Mouse (Mus musculus) myocyte (in vitro differentiated cells): ENCODE data around the gene Rnf216. TPM values are rescaled to one million over a fixed set of nuclear protein-coding genes. Genes with fewer than 3 reads are reported as not detected.

ENCODE experiments used
- H3K27me3 ChIP-seq: one replicate; pipeline ENCODE4 v1.6.1; 2011; ENCODE audit not compliant: control insufficient read depth, insufficient read depth, insufficient read length
- H3K36me3 ChIP-seq: one replicate; pipeline ENCODE4 v1.6.1; 2011; ENCODE audit not compliant: control insufficient read depth, insufficient read depth
- H3K4me2 ChIP-seq: one replicate; pipeline ENCODE4 v1.6.1; 2011; ENCODE audit warnings: low read depth, control low read depth
- H3K4me3 ChIP-seq: one replicate; pipeline ENCODE4 v1.5.1; 2011; ENCODE audit warnings: mild to moderate bottlenecking, control low read depth, moderate library complexity
- H3K79me2 ChIP-seq: one replicate; pipeline ENCODE4 v1.6.1; 2011; ENCODE audit not compliant: control insufficient read depth, insufficient read depth
- H3ac ChIP-seq: one replicate; pipeline ENCODE4 v1.6.1; 2011; ENCODE audit not compliant: control insufficient read depth, insufficient read length
- CEBPB ChIP-seq: IDR thresholded peaks from 2 replicates; pipeline ENCODE4 v1.6.1; 2011; ENCODE audit warnings: mild to moderate bottlenecking, moderate library complexity; ENCODE audit not compliant: poor library complexity, insufficient read depth, severe bottlenecking
- E2F4 ChIP-seq: IDR thresholded peaks from one replicate; pipeline ENCODE4 v1.6.1; 2011; ENCODE audit warnings: mild to moderate bottlenecking, control low read depth, moderate library complexity; ENCODE audit not compliant: insufficient read depth
- MAX ChIP-seq: IDR thresholded peaks from one replicate; pipeline ENCODE4 v1.6.1; 2011; ENCODE audit warnings: low read depth, mild to moderate bottlenecking, control low read depth
- MYOD1 ChIP-seq, 3 experiments: IDR thresholded peaks; one replicate each; pipeline ENCODE4 v1.6.1; 2011; ENCODE audit warnings: control low read depth in 2 of 3, low read depth in 2 of 3, mild to moderate bottlenecking in 2 of 3, moderate library complexity in 1 of 3; ENCODE audit not compliant: insufficient read length in 2 of 3, control insufficient read depth in 1 of 3
- MYOG ChIP-seq, 3 experiments: IDR thresholded peaks; one replicate each; pipeline ENCODE4 v1.6.1; 2011; ENCODE audit warnings: control low read depth in 2 of 3, low read depth in 2 of 3, mild to moderate bottlenecking in 2 of 3; ENCODE audit not compliant: insufficient read length in 2 of 3, control insufficient read depth in 1 of 3, insufficient read depth in 1 of 3
- POLR2A ChIP-seq: IDR thresholded peaks from one replicate; pipeline ENCODE4 v1.6.1; 2011; ENCODE audit warnings: low read depth, mild to moderate bottlenecking, control low read depth, moderate library complexity; ENCODE audit not compliant: insufficient read length
- POLR2AphosphoS2 ChIP-seq: IDR thresholded peaks from one replicate; pipeline ENCODE4 v1.6.1; 2011; ENCODE audit warnings: low read depth, control low read depth; ENCODE audit not compliant: insufficient read length
- REST ChIP-seq: IDR thresholded peaks from one replicate; pipeline ENCODE4 v1.6.1; 2011; ENCODE audit warnings: mild to moderate bottlenecking, control low read depth, moderate library complexity; ENCODE audit not compliant: insufficient read depth, insufficient read length
- SRF ChIP-seq: IDR thresholded peaks from one replicate; pipeline ENCODE4 v1.6.1; 2011; ENCODE audit warnings: low read depth; ENCODE audit not compliant: control insufficient read depth, insufficient read length
- TCF12 ChIP-seq: IDR thresholded peaks from one replicate; pipeline ENCODE4 v1.6.1; 2011; ENCODE audit warnings: mild to moderate bottlenecking, control low read depth; ENCODE audit not compliant: poor library complexity, insufficient read depth, severe bottlenecking
- TCF3 ChIP-seq: IDR thresholded peaks from one replicate; pipeline ENCODE4 v1.6.1; 2011; ENCODE audit warnings: low read depth, control low read depth; ENCODE audit not compliant: insufficient read length
- USF1 ChIP-seq: IDR thresholded peaks from one replicate; pipeline ENCODE4 v1.6.1; 2011; ENCODE audit warnings: low read depth, mild to moderate bottlenecking, control low read depth, moderate library complexity
- polyA plus RNA-seq: library from polyadenylated mRNA; unstranded; fragments of >200 nt; fragmentation: generic; extraction: Trizol; gene quantifications from one replicate; pipeline ENCODE4 v1.2.1, GENCODE M21; 2012; ENCODE audit warnings: missing spikeins

Rnf216 gene
- polyA plus RNA-seq, 1 experiment, result 15.9 TPM

- Histone ChIP-seq H3ac (no peak overlapping the region), H3K4me3 (no peak overlapping the region), H3K36me3 (peaks cover 10% of the 10 kb centered on the region), H3K79me2 (no peaks in the 10 kb centered on the region), H3K4me2 (no peak overlapping the region), H3K27me3 (no peaks in the 10 kb centered on the region)
- TF ChIP-seq CEBPB, result no peak
- TF ChIP-seq TCF12, result no peak
- no peak for TF ChIP-seq MAX
- TF ChIP-seq MYOD1 (IDR thresholded peaks at IDR 0.05; ENCODE audit: control insufficient read depth in 1 of 3, insufficient read length in 2 of 3, low read depth in 2 of 3), result no peak
- TF ChIP-seq POLR2AphosphoS2, result no peak
- no peak for TF ChIP-seq SRF
- no peak for TF ChIP-seq TCF3
- TF ChIP-seq POLR2A, result no peak
- no peak for TF ChIP-seq E2F4
- TF ChIP-seq MYOG (IDR thresholded peaks at IDR 0.05; ENCODE audit: control insufficient read depth in 1 of 3, insufficient read depth in 1 of 3, insufficient read length in 2 of 3, low read depth in 2 of 3), result no peak
- no peak for TF ChIP-seq USF1
- TF ChIP-seq REST, result no peak
Observed at GRCm38 (mm10) chr5:143059958-143060357, 52.8 kb downstream of the Rnf216 start.

- Histone ChIP-seq H3K36me3 (peaks cover 3% of the 10 kb centered on the region), H3K79me2 (no peaks in the 10 kb centered on the region), H3K27me3 (no peaks in the 10 kb centered on the region), H3K4me2 (no peak overlapping the region), H3K4me3 (no peak overlapping the region), H3ac (no peak overlapping the region)
- TF ChIP-seq POLR2A (no peak), E2F4 (no peak), MYOD1 (IDR thresholded peaks at IDR 0.05; ENCODE audit: control insufficient read depth in 1 of 3, insufficient read length in 2 of 3, low read depth in 2 of 3) (no peak), TCF3 (no peak), MAX (no peak), REST (no peak), USF1 (no peak), TCF12 (no peak), SRF (no peak), CEBPB (no peak), POLR2AphosphoS2 (no peak), MYOG (IDR thresholded peaks at IDR 0.05; ENCODE audit: control insufficient read depth in 1 of 3, insufficient read depth in 1 of 3, insufficient read length in 2 of 3, low read depth in 2 of 3) (no peak)
Observed at GRCm38 (mm10) chr5:143059182-143059581, 53.6 kb downstream of the Rnf216 start.

- TF ChIP-seq E2F4 (no peak), POLR2AphosphoS2 (no peak), TCF3 (no peak), POLR2A (no peak), SRF (no peak), CEBPB (no peak)
- Histone ChIP-seq H3K36me3 (no peaks in the 10 kb centered on the region), H3K4me3 (no peak overlapping the region), H3K79me2 (no peaks in the 10 kb centered on the region), H3K27me3 (no peaks in the 10 kb centered on the region), H3K4me2 (no peak overlapping the region), H3ac (no peak overlapping the region)
Observed at GRCm38 (mm10) chr5:143058675-143059074, 54.1 kb downstream of the Rnf216 start.

- Histone ChIP-seq H3K27me3 (no peaks in the 10 kb centered on the region), H3ac (no peak overlapping the region), H3K4me3 (no peak overlapping the region), H3K36me3 (no peaks in the 10 kb centered on the region), H3K4me2 (peak overlapping the region; percentile 20), H3K79me2 (no peaks in the 10 kb centered on the region)
- TF ChIP-seq MYOD1 (IDR thresholded peaks at IDR 0.05; ENCODE audit: control insufficient read depth in 1 of 3, insufficient read length in 2 of 3, low read depth in 2 of 3) (no peak), POLR2A (no peak), USF1 (no peak)
Observed at GRCm38 (mm10) chr5:143058208-143058607, 54.6 kb downstream of the Rnf216 start.

- H3ac ChIP-seq, result no peak overlapping the region
- no peaks in the 10 kb centered on the region for H3K79me2 ChIP-seq
- no peaks in the 10 kb centered on the region for H3K36me3 ChIP-seq
- no peaks in the 10 kb centered on the region for H3K27me3 ChIP-seq
- no peak for TF ChIP-seq TCF12
- peak; percentile 94 for TF ChIP-seq SRF
- TF ChIP-seq POLR2AphosphoS2, result no peak
- no peak for TF ChIP-seq CEBPB
- peak overlapping the region; percentile 20 for H3K4me2 ChIP-seq
- H3K4me3 ChIP-seq, result no peak overlapping the region
Observed at GRCm38 (mm10) chr5:143057753-143058152, 55.0 kb downstream of the Rnf216 start.
